Mouse (Mus musculus) limb, embryonic 13.5 days (tissue): ENCODE results near the gene Vmn2r34. TPM values are rescaled to one million over a fixed set of nuclear protein-coding genes. Genes with fewer than 3 reads are reported as not detected.
"Not testable (repeated sequence)": the region's sequence is repeated elsewhere in the genome, so short reads cannot be mapped to it uniquely, and the experiment has no call there.

Experiments used
- ATAC-seq: fragments of 200-750 bp; cut with Nextera tagmentation; 2 replicates; pipeline ENCODE4 v1.8.0; 2017; ENCODE audit warnings: low read depth, moderate number of reproducible peaks, moderate TSS enrichment; ENCODE audit not compliant: low FRiP score
- H3K27ac ChIP-seq: fragments of 300-500 bp; sonication (generic); 2 replicates; pipeline ENCODE4 v1.5.1; 2015; ENCODE audit warnings: inconsistent platforms, mild to moderate bottlenecking, moderate library complexity
- H3K27me3 ChIP-seq: fragments of 300-500 bp; sonication (generic); 2 replicates; pipeline ENCODE4 v1.6.1; 2015; ENCODE audit warnings: mild to moderate bottlenecking, inconsistent platforms
- H3K36me3 ChIP-seq: fragments of 300-500 bp; sonication (generic); 2 replicates; pipeline ENCODE4 v1.6.1; 2015; ENCODE audit warnings: inconsistent platforms, mild to moderate bottlenecking, moderate library complexity
- H3K4me1 ChIP-seq: fragments of 300-500 bp; sonication (generic); 2 replicates; pipeline ENCODE4 v1.6.1; 2015; ENCODE audit warnings: inconsistent platforms
- H3K4me2 ChIP-seq: fragments of 300-500 bp; sonication (generic); replicated peaks from 2 replicates; pipeline ENCODE4 v1.6.1; 2015; ENCODE audit warnings: inconsistent platforms, mild to moderate bottlenecking, moderate library complexity
- H3K4me3 ChIP-seq: fragments of 300-500 bp; sonication (generic); 2 replicates; pipeline ENCODE4 v1.5.1; 2015; ENCODE audit warnings: moderate library complexity, mild to moderate bottlenecking, inconsistent platforms
- H3K9ac ChIP-seq: fragments of 300-500 bp; sonication (generic); 2 replicates; pipeline ENCODE4 v1.6.1; 2015; ENCODE audit warnings: mild to moderate bottlenecking, inconsistent platforms
- H3K9me3 ChIP-seq: fragments of 300-500 bp; sonication (generic); 2 replicates; pipeline ENCODE4 v1.6.1; 2016; ENCODE audit warnings: inconsistent platforms
- WGBS: fragments of 180-500 bp; shearing (Covaris S2); methylation state at CpG from one replicate; pipeline ENCODE4 v1.1.7; 2015; 5-methylcytosine and 5-hydroxymethylcytosine counted together
- polyA plus RNA-seq: library from polyadenylated mRNA; unstranded; fragments of >200 nt; fragmentation: Nextera tagmentation; extraction: Ambion mirVana; gene quantifications from 2 replicates; pipeline ENCODE4 v1.2.1, GENCODE M21; 2015

The Vmn2r34 gene
- not detected in 2 replicates for polyA plus RNA-seq

GRCm38 (mm10) chr7:7689413-7689812 lies at the start of gene Vmn2r34:
Gene Vmn2r34, minus strand, starts transcription at chr7:7689513.
- not testable (repeated sequence) for H3K4me1 ChIP-seq, H3K9ac ChIP-seq, H3K9me3 ChIP-seq, H3K4me3 ChIP-seq, H3K27ac ChIP-seq, H3K27me3 ChIP-seq, H3K36me3 ChIP-seq, ATAC-seq, H3K4me2 ChIP-seq
- 54% methylated on average over 2 of the region's 2 CpGs for WGBS

GRCm38 (mm10) chr7:7674032-7674431 lies 15.3 kb downstream of the Vmn2r34 start:
- not testable (repeated sequence) for H3K36me3 ChIP-seq, ATAC-seq, H3K27me3 ChIP-seq, H3K9ac ChIP-seq, H3K4me3 ChIP-seq, H3K27ac ChIP-seq, H3K9me3 ChIP-seq, H3K4me1 ChIP-seq, H3K4me2 ChIP-seq
- WGBS = 84% methylated on average over 2 of the region's 2 CpGs

Other genes with a start within 250 kb of the Vmn2r34 start
- not detected in 2 replicates for gene Vmn2r32, start 209.5 kb downstream of the Vmn2r34 start, polyA plus RNA-seq
- not detected in 2 replicates for gene Vmn2r33, start 122.7 kb downstream of the Vmn2r34 start, polyA plus RNA-seq
- not detected in 2 replicates for gene Vmn2r35, start 130.4 kb upstream of the Vmn2r34 start, polyA plus RNA-seq
- gene Vmn2r36, start 213.0 kb upstream of the Vmn2r34 start, polyA plus RNA-seq = not detected in 2 replicates